Mouse (Mus musculus): ENCODE data around the gene Gm43517. TPM values are rescaled to one million over a fixed set of nuclear protein-coding genes. Genes with fewer than 3 reads are reported as not detected.

The Gm43517 gene
- not detected for total RNA-seq (2021)
- long read RNA-seq, experiment 1, result 0 reads
- long read RNA-seq, experiment 2, result 0 reads

GRCm38 (mm10) chr12:49384876-49385630 is at the start of gene Gm43517:
Gm43517 (plus strand) TSS chr12:49385174.
- DNase-seq (ENCODE audit: low spot score in 2 of 2), result no peak

- DNase-seq (ENCODE audit: low spot score in 2 of 2), result no peak
Measured at GRCm38 (mm10) chr12:49349697-49350096, 35.3 kb upstream of the Gm43517 start.

GRCm38 (mm10) chr12:49368931-49369330 is 16.0 kb upstream of the Gm43517 start:
- no peak for DNase-seq (ENCODE audit: low spot score in 2 of 2)

GRCm38 (mm10) chr12:49372170-49372569 is 12.8 kb upstream of the Gm43517 start:
- no peak for DNase-seq (ENCODE audit: low spot score in 2 of 2)

- DNase-seq (ENCODE audit: low spot score in 2 of 2), result no peak
Measured at GRCm38 (mm10) chr12:49373176-49373575, 11.8 kb upstream of the Gm43517 start.

GRCm38 (mm10) chr12:49373821-49374605 is 11.0 kb upstream of the Gm43517 start:
- no peak for DNase-seq (ENCODE audit: low spot score in 2 of 2)

GRCm38 (mm10) chr12:49374606-49374995 is 10.4 kb upstream of the Gm43517 start:
- DNase-seq (ENCODE audit: low spot score in 2 of 2), result no peak

- no peak for DNase-seq (ENCODE audit: low spot score in 2 of 2)
Measured at GRCm38 (mm10) chr12:49375427-49376317, 9.3 kb upstream of the Gm43517 start.

GRCm38 (mm10) chr12:49376318-49376992 is 8.5 kb upstream of the Gm43517 start:
- DNase-seq (ENCODE audit: low spot score in 2 of 2), result no peak

- DNase-seq (ENCODE audit: low spot score in 2 of 2), result no peak
Measured at GRCm38 (mm10) chr12:49377281-49377970, 7.5 kb upstream of the Gm43517 start.

GRCm38 (mm10) chr12:49378920-49379319 is 6.1 kb upstream of the Gm43517 start:
- DNase-seq (ENCODE audit: low spot score in 2 of 2), result no peak

GRCm38 (mm10) chr12:49379446-49379845 is 5.5 kb upstream of the Gm43517 start:
- DNase-seq (ENCODE audit: low spot score in 2 of 2), result no peak

GRCm38 (mm10) chr12:49380442-49380841 is 4.5 kb upstream of the Gm43517 start:
- DNase-seq (ENCODE audit: low spot score in 2 of 2), result no peak

GRCm38 (mm10) chr12:49381031-49381525 is 3.9 kb upstream of the Gm43517 start:
- no peak for DNase-seq (ENCODE audit: low spot score in 2 of 2)

- no peak for DNase-seq (ENCODE audit: low spot score in 2 of 2)
Measured at GRCm38 (mm10) chr12:49381721-49382365, 3.1 kb upstream of the Gm43517 start.

GRCm38 (mm10) chr12:49382565-49383520 is 2.1 kb upstream of the Gm43517 start, which contains the start of gene Foxg1:
Foxg1 (plus strand) TSS chr12:49382660.
- no peak for DNase-seq (ENCODE audit: low spot score in 2 of 2)

GRCm38 (mm10) chr12:49383521-49384133 is 1.3 kb upstream of the Gm43517 start:
- DNase-seq (ENCODE audit: low spot score in 2 of 2), result no peak

Measured in gastrocnemius, postnatal 4 days (tissue).